Mouse (Mus musculus): ENCODE data around the gene Sult6b2. TPM values are rescaled to one million over a fixed set of nuclear protein-coding genes. Genes with fewer than 3 reads are reported as not detected.

The Sult6b2 gene
- polyA plus RNA-seq, 1 experiment from 2014 or later, result not detected

GRCm38 (mm10) chr6:142743193-142743592 lies 61.1 kb downstream of the Sult6b2 start:
- 70% methylated on average over 4 of the region's 4 CpGs for WGBS (ENCODE audit: insufficient replicate concordance)
- H3K27ac ChIP-seq (ENCODE audit: low read depth), result no peak overlapping the region
- no peak overlapping the region for H3K4me2 ChIP-seq (ENCODE audit: low read depth, low read length)
- no peaks in the 10 kb centered on the region for H3K9me3 ChIP-seq (ENCODE audit: low read length)
- no peaks in the 10 kb centered on the region for H3K36me3 ChIP-seq (replicated peaks; ENCODE audit: insufficient read depth, low read length)
- H3K4me3 ChIP-seq (ENCODE audit: low read depth, low read length), result no peak overlapping the region
- H3K4me1 ChIP-seq (ENCODE audit: insufficient read depth), result peaks cover 3% of the 10 kb centered on the region
- ATAC-seq (no peak), DNase-seq (no peak)
- no peak overlapping the region for H3K9ac ChIP-seq (replicated peaks)
- no peaks in the 10 kb centered on the region for H3K27me3 ChIP-seq (ENCODE audit: insufficient read depth, low read length)
- TF ChIP-seq CTCF (IDR thresholded peaks at IDR 0.05; ENCODE audit: low read depth) (no peak), EP300 (IDR thresholded peaks at IDR 0.05; ENCODE audit: low read depth) (no peak)

- Histone ChIP-seq H3K4me3 (ENCODE audit: low read depth, low read length) (no peak overlapping the region), H3K4me2 (ENCODE audit: low read depth, low read length) (no peak overlapping the region), H3K27ac (ENCODE audit: low read depth) (no peak overlapping the region), H3K4me1 (ENCODE audit: insufficient read depth) (peaks cover 3% of the 10 kb centered on the region), H3K27me3 (ENCODE audit: insufficient read depth, low read length) (no peaks in the 10 kb centered on the region), H3K9me3 (ENCODE audit: low read length) (no peaks in the 10 kb centered on the region), H3K36me3 (replicated peaks; ENCODE audit: insufficient read depth, low read length) (no peaks in the 10 kb centered on the region), H3K9ac (replicated peaks) (no peak overlapping the region)
- ATAC-seq (no peak), DNase-seq (no peak)
- TF ChIP-seq CTCF (IDR thresholded peaks at IDR 0.05; ENCODE audit: low read depth) (no peak), EP300 (IDR thresholded peaks at IDR 0.05; ENCODE audit: low read depth) (no peak)
- 80% methylated on average over 6 of the region's 6 CpGs for WGBS (ENCODE audit: insufficient replicate concordance)
These were observed 62.5 kb downstream of the Sult6b2 start for GRCm38 (mm10) chr6:142741763-142742162.

- 60% methylated on average over 6 of the region's 6 CpGs for WGBS (ENCODE audit: insufficient replicate concordance)
- Histone ChIP-seq H3K4me3 (ENCODE audit: low read depth, low read length) (no peak overlapping the region), H3K9me3 (ENCODE audit: low read length) (no peaks in the 10 kb centered on the region), H3K27me3 (ENCODE audit: insufficient read depth, low read length) (no peaks in the 10 kb centered on the region), H3K4me1 (ENCODE audit: insufficient read depth) (peaks cover 3% of the 10 kb centered on the region), H3K9ac (replicated peaks) (no peak overlapping the region), H3K27ac (ENCODE audit: low read depth) (peak overlapping the region; percentile 74), H3K4me2 (ENCODE audit: low read depth, low read length) (peak overlapping the region; percentile 29; the same call in 1 of the 2 replicates), H3K36me3 (replicated peaks; ENCODE audit: insufficient read depth, low read length) (no peaks in the 10 kb centered on the region)
- no peak for TF ChIP-seq CTCF (IDR thresholded peaks at IDR 0.05; ENCODE audit: low read depth)
- no peak for TF ChIP-seq EP300 (IDR thresholded peaks at IDR 0.05; ENCODE audit: low read depth)
- no peak for DNase-seq
- peak; percentile 67 for ATAC-seq
These were observed 65.7 kb downstream of the Sult6b2 start for GRCm38 (mm10) chr6:142738637-142739036.

- peaks cover 3% of the 10 kb centered on the region for H3K4me1 ChIP-seq (ENCODE audit: insufficient read depth)
- 73% methylated on average over 2 of the region's 2 CpGs for WGBS (ENCODE audit: insufficient replicate concordance)
- no peak overlapping the region for H3K9ac ChIP-seq (replicated peaks)
- H3K27ac ChIP-seq (ENCODE audit: low read depth), result peak overlapping the region; percentile 74
- no peak overlapping the region for H3K4me3 ChIP-seq (ENCODE audit: low read depth, low read length)
- DNase-seq, result no peak
- H3K4me2 ChIP-seq (ENCODE audit: low read depth, low read length), result peak overlapping the region; percentile 29; the same call in 1 of the 2 replicates
- no peaks in the 10 kb centered on the region for H3K27me3 ChIP-seq (ENCODE audit: insufficient read depth, low read length)
- no peaks in the 10 kb centered on the region for H3K9me3 ChIP-seq (ENCODE audit: low read length)
- TF ChIP-seq CTCF (IDR thresholded peaks at IDR 0.05; ENCODE audit: low read depth), result no peak
- TF ChIP-seq EP300 (IDR thresholded peaks at IDR 0.05; ENCODE audit: low read depth), result no peak
- H3K36me3 ChIP-seq (replicated peaks; ENCODE audit: insufficient read depth, low read length), result no peaks in the 10 kb centered on the region
- ATAC-seq, result peak; percentile 85
These were observed 66.1 kb downstream of the Sult6b2 start for GRCm38 (mm10) chr6:142738225-142738624.

GRCm38 (mm10) chr6:142735302-142736005 lies 68.8 kb downstream of the Sult6b2 start:
- Histone ChIP-seq H3K9ac (replicated peaks) (no peak overlapping the region), H3K4me2 (ENCODE audit: low read depth, low read length) (no peak overlapping the region), H3K27ac (ENCODE audit: low read depth) (no peak overlapping the region), H3K4me1 (ENCODE audit: insufficient read depth) (peaks cover 3% of the 10 kb centered on the region), H3K9me3 (ENCODE audit: low read length) (no peaks in the 10 kb centered on the region), H3K36me3 (replicated peaks; ENCODE audit: insufficient read depth, low read length) (no peaks in the 10 kb centered on the region), H3K27me3 (ENCODE audit: insufficient read depth, low read length) (no peaks in the 10 kb centered on the region), H3K4me3 (ENCODE audit: low read depth, low read length) (no peak overlapping the region)
- DNase-seq (no peak), ATAC-seq (no peak)
- 43% methylated on average over 8 of the region's 8 CpGs for WGBS (ENCODE audit: insufficient replicate concordance)
- TF ChIP-seq CTCF (IDR thresholded peaks at IDR 0.05; ENCODE audit: low read depth) (peak; percentile 78), EP300 (IDR thresholded peaks at IDR 0.05; ENCODE audit: low read depth) (no peak)

Other genes with a start within 250 kb of the Sult6b2 start
- 5.6 and 6.2 TPM in 2 replicates for gene Kcnj8, start 232.9 kb downstream of the Sult6b2 start, polyA plus RNA-seq (2015; fragmentation: Nextera tagmentation; extraction: Ambion mirVana)
- gene Abcc9, start 102.2 kb downstream of the Sult6b2 start, polyA plus RNA-seq (2015; fragmentation: Nextera tagmentation; extraction: Ambion mirVana), result 2.9 and 3.2 TPM in 2 replicates
- gene Cmas, start 47.8 kb downstream of the Sult6b2 start, polyA plus RNA-seq (2015; fragmentation: Nextera tagmentation; extraction: Ambion mirVana), result 107 and 121 TPM in 2 replicates
- 0.05 and 0.22 TPM in 2 replicates for gene St8sia1, start 159.9 kb upstream of the Sult6b2 start, polyA plus RNA-seq (2015; fragmentation: Nextera tagmentation; extraction: Ambion mirVana)